Mouse (Mus musculus) CD4-positive, CD25-positive, alpha-beta regulatory T cell (primary cell): ENCODE results near the gene Dennd4c. TPM values are rescaled to one million over a fixed set of nuclear protein-coding genes. Genes with fewer than 3 reads are reported as not detected.

Experiments
- polyA plus RNA-seq: library from polyadenylated mRNA; unstranded; fragments of 100-300 nt; shearing (Covaris generic); gene quantifications from one replicate; pipeline ENCODE4 v1.2.1, GENCODE M21; 2017

Gene Dennd4c
- polyA plus RNA-seq: 10.1 TPM

DNA sequence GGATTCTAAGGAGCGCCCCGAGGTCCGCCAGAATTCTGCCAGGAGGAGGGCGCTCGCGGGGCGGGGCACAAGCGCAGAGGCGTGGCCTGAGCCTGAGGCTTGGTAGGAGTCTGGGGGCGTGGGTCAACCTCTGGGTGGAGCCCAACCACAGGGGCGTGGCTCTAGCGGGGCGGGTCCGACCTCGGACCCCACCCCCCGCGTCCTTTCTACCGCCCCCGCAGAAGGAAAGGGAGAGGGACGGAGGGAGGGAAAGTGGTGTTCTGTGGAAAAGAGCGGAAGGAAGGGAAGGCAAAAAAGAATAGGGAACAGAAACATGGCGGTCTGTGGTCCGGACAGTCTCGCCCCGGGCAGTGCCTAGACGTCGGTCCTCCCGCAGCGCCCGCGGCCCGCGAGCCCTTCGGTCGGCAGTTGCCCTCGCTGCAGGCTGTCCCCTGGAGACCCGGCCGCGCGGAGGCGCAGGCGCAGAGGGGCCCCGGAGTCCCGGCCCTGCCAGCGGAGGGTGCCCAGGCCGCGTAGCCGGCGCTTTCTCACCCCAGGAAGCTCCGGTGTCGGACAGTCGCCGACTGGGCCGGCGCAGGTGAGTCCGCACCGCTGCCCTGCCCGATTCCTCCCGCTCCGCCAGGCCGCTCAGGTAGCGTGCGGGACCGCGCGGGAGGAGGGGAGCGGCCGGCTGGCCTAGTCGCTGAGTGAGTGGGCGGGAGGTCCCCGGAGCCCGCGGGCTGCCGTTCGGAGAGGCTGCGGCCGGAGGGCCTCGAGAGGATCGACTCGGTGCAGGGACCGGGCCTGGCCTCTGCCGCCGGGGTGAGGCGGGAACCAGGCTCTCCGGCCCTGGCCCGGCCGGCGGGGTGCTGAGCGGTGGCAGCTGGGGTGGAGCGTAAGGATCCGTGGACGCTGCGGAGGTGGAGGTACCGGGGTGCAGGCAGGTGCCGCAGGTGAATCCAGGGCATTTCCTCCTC, at the start of gene Dennd4c:
Gene Dennd4c (plus strand): TSS at position 220 of the 956 bp plus-strand sequence.

GRCm38 (mm10) chr4:86857113-86858069, 109.0 kb downstream of the Dennd4c start, which contains the start of gene Rps6:
Gene Rps6, minus strand, starts transcription at chr4:86857412.

DNA sequence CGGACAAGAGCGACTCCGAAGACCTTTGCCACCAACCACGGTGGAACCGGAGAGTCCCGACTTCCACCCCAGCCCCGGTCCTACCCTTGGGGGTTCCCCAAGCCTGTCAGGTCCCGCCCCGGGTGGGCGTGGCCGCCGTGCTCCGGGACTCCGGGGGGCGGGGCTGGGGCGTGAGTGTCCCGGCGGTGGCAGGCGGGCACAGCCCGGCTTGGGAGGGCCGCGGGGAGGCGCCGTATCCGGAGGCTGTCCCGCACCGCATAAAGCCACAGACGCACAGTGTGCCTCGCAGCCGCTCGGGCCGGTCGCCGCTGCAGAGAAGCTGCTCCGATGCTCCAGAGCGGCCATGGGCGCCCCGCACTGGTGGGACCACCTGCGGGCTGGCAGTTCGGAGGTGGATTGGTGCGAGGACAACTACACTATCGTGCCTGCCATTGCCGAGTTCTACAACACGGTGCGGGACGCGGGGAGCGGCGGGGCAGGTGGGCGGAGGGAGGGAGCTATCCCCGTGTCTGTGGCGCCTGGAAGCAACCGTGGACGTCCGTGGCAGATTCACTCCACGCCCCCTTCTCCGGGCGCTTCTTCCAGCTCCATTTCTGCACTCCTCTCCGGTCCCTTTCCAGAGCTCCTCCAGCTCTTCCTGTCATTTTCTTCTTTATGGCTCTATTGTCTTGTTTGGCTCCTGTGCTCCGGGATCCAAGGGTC, 125.9 kb downstream of the Dennd4c start, which contains the start of gene Acer2:
Gene Acer2 (plus strand): TSS at position 251 of the 702 bp plus-strand sequence.

Other genes starting within 250 kb of the Dennd4c start
- not detected for gene Saxo1, start 190.2 kb upstream of the Dennd4c start, polyA plus RNA-seq
- 61.6 TPM for gene Rraga, start 172.9 kb upstream of the Dennd4c start, polyA plus RNA-seq
- gene Haus6, start 136.5 kb upstream of the Dennd4c start, polyA plus RNA-seq: 14.0 TPM
- gene Plin2, start 78.5 kb upstream of the Dennd4c start, polyA plus RNA-seq: 18.7 TPM
- 616 TPM for gene Rps6, start 108.9 kb downstream of the Dennd4c start, polyA plus RNA-seq
- 12.0 TPM for gene Acer2, start 125.8 kb downstream of the Dennd4c start, polyA plus RNA-seq